8 mouse cellular contexts compared by ENCODE assay signal in the genomic region with DNA sequence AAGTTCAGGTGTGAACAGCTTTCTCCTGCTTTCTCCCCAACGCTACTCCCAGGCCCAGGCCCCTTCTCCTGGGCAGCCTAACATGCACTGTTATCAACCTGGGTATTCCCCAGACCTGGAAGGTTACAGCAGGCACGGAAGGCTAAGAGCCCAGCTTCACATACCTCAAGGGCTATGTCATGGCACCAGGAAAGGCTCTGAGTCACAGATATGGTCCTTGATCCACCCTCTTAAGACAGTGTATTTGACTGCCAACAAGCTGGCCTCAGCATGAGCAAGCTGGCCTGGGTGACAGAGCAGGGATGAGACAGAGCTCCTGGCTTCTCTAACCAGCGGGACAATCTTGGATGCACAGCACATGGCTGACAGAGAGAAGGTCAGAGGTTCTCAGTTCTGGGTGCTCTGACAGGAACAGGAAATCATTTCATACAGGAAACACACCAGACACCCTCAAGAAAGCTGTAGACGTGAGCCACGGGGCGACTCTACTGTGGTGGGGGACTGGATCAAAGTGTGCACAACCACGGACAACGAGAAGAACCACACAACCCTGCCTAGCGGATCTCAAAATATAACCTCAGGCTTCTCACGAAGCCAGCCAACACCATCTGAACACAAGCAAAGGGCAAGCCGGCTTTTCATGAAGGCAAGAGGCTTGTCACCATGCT.
DNase-seq lines count a peak whose midpoint lies in the region; ATAC-seq and TF ChIP-seq lines count a peak whose summit lies in the region.
"Had no signal": no experiment of that assay in that cellular context is flagged by ENCODE, and none has a peak within 500 bp of the region (broad histone marks: within the 10 kb centered on the region; RNA-seq: fewer than 3 reads in every experiment).

No protein-coding gene starts in this region.

- peaks cover 4% of the 10 kb centered on the region; the same call in 1 of the 2 replicates for H3K4me1 ChIP-seq in small intestine, adult 2 months (ENCODE audit: control insufficient read depth, insufficient read depth, insufficient read length, low read length)
- no peaks in the 10 kb centered on the region for H3K4me1 ChIP-seq in midbrain, embryonic 14.5 days (ENCODE audit: control insufficient read depth, insufficient read depth, low read length)

- peak; percentile 76 for DNase-seq in NIH3T3 (ENCODE audit: low read depth)
- peak; percentile 68 to 70 for DNase-seq in adrenal gland, postnatal 36 days
- peak; percentile 68 for DNase-seq in heart, postnatal 4 days
- DNase-seq in cerebellum, adult 8-10 months: no peak
- DNase-seq in midbrain, embryonic 14.5 days: no peak

- 68% methylated on average over 11 of the region's 11 CpGs for WGBS in small intestine, adult 2 months
- WGBS in midbrain, embryonic 14.5 days: 93% methylated on average over 11 of the region's 11 CpGs

- TF ChIP-seq CTCF in small intestine, adult 2 months (IDR thresholded peaks at IDR 0.05; ENCODE audit: extremely low read depth, insufficient read length, insufficient replicate concordance, low read depth, low read length): no peak

- H3K9me3 ChIP-seq in midbrain, embryonic 14.5 days (ENCODE audit: control insufficient read depth, low read length): no peaks in the 10 kb centered on the region

- H3K36me3 ChIP-seq in small intestine, adult 2 months (ENCODE audit: control insufficient read depth, insufficient read depth, low read length): no peaks in the 10 kb centered on the region
- H3K36me3 ChIP-seq in midbrain, embryonic 14.5 days (ENCODE audit: control insufficient read depth, insufficient read depth, low read length): no peaks in the 10 kb centered on the region

- H3K27ac ChIP-seq in small intestine, adult 2 months (ENCODE audit: insufficient read depth, low read depth, low read length): peak overlapping the region; percentile 35
- H3K27ac ChIP-seq in midbrain, embryonic 14.5 days (replicated peaks; ENCODE audit: low read depth, low read length): no peak overlapping the region
- H3K27ac ChIP-seq: liver, embryonic 14.5 days had no signal

- H3K9ac ChIP-seq in midbrain, embryonic 14.5 days (replicated peaks; ENCODE audit: low read length): no peak overlapping the region
- H3K9ac ChIP-seq: liver, embryonic 14.5 days had no signal

- no peak for TF ChIP-seq POLR2A in small intestine, adult 2 months (IDR thresholded peaks at IDR 0.05; ENCODE audit: low read depth, low read length)

- no peaks in the 10 kb centered on the region for H3K27me3 ChIP-seq in small intestine, adult 2 months (ENCODE audit: control insufficient read depth, insufficient read depth, low read length)
- no peaks in the 10 kb centered on the region for H3K27me3 ChIP-seq in midbrain, embryonic 14.5 days (ENCODE audit: control insufficient read depth, insufficient read depth, low read length)

- peak overlapping the region; percentile 20; the same call in 1 of the 2 replicates for H3K4me3 ChIP-seq in small intestine, adult 2 months (ENCODE audit: low read depth, low read length)
- H3K4me3 ChIP-seq in midbrain, embryonic 14.5 days (replicated peaks; ENCODE audit: low read depth, low read length): no peak overlapping the region

- H3K4me2 ChIP-seq in midbrain, embryonic 14.5 days (ENCODE audit: low read length): no peak overlapping the region

- ATAC-seq in midbrain, embryonic 14.5 days (ENCODE audit: low FRiP score, low TSS enrichment): no peak
- ATAC-seq in erythroid progenitor cell, adult 5-6 weeks (replicated peaks; ENCODE audit: low FRiP score, poor library complexity, severe bottlenecking): no peak

Comparison
In these comparisons a context has a peak if more than half of its experiments do, and no peak if none do; other contexts are left out.
1. DNase-seq: peak in NIH3T3 (single experiment), adrenal gland, postnatal 36 days (2 of 2) and heart, postnatal 4 days (single experiment); none in cerebellum, adult 8-10 months (single experiment) and midbrain, embryonic 14.5 days (single experiment).